Mouse (Mus musculus) testis, adult 2 months (tissue): Measurements from ENCODE around the gene Tmem189. TPM values are rescaled to one million over a fixed set of nuclear protein-coding genes. Genes with fewer than 3 reads are reported as not detected.
A peak's percentile ranks its signal among the peaks of the same experiment; 100 is the strongest.

Experiments
- H3K27ac ChIP-seq: fragments of 200-500 bp; 2 replicates; pipeline ENCODE4 v1.5.1; 2012; ENCODE audit warnings: low read depth, low read length; ENCODE audit not compliant: control insufficient read depth, insufficient read depth
- H3K27me3 ChIP-seq: fragments of 200-500 bp; 2 replicates; pipeline ENCODE4 v1.6.1; 2012; ENCODE audit warnings: mild to moderate bottlenecking, low read length, moderate library complexity; ENCODE audit not compliant: control insufficient read depth, insufficient read depth
- H3K36me3 ChIP-seq: fragments of 200-500 bp; 2 replicates; pipeline ENCODE4 v1.6.1; 2012; ENCODE audit warnings: mild to moderate bottlenecking, low read length; ENCODE audit not compliant: control insufficient read depth, insufficient read depth
- H3K4me1 ChIP-seq: fragments of 200-500 bp; 2 replicates; pipeline ENCODE4 v1.6.1; 2012; ENCODE audit warnings: low read length; ENCODE audit not compliant: control insufficient read depth, insufficient read depth
- H3K4me3 ChIP-seq: fragments of 200-500 bp; 2 replicates; pipeline ENCODE4 v1.5.1; 2012; ENCODE audit warnings: low read depth, mild to moderate bottlenecking, low read length, moderate library complexity, mixed read lengths; ENCODE audit not compliant: control insufficient read depth
- CTCF ChIP-seq: fragments of 200-500 bp; IDR thresholded peaks from 2 replicates; pipeline ENCODE4 v1.5.1; 2012; ENCODE audit warnings: low read depth, mild to moderate bottlenecking, inconsistent platforms, low read length, moderate library complexity; ENCODE audit not compliant: control insufficient read depth, insufficient read depth, insufficient replicate concordance
- POLR2A ChIP-seq: fragments of 200-500 bp; IDR thresholded peaks from 2 replicates; pipeline ENCODE4 v1.6.1; 2012; ENCODE audit warnings: low read depth, mild to moderate bottlenecking, inconsistent platforms, low read length, moderate library complexity; ENCODE audit not compliant: control insufficient read depth
- polyA plus RNA-seq: library from polyadenylated mRNA; depleted of rRNA; stranded (reverse); fragments of >200 nt; gene quantifications from 2 replicates; pipeline ENCODE4 v1.2.3, GENCODE M21; 2012

Gene Tmem189
- polyA plus RNA-seq, 1 experiment: 97.4 TPM

- Histone ChIP-seq H3K36me3 (no peaks in the 10 kb centered on the region), H3K27me3 (no peaks in the 10 kb centered on the region), H3K4me1 (peaks cover 14% of the 10 kb centered on the region), H3K27ac (no peak overlapping the region), H3K4me3 (no peak overlapping the region)
- TF ChIP-seq CTCF: no peak
- TF ChIP-seq POLR2A: no peak
These were observed 2.4 kb upstream of the Tmem189 start for GRCm38 (mm10) chr2:167691871-167692661.

GRCm38 (mm10) chr2:167691410-167691809 lies 1.8 kb upstream of the Tmem189 start:
- Histone ChIP-seq H3K4me1 (peaks cover 14% of the 10 kb centered on the region), H3K27me3 (no peaks in the 10 kb centered on the region), H3K36me3 (no peaks in the 10 kb centered on the region), H3K4me3 (no peak overlapping the region), H3K27ac (no peak overlapping the region)
- TF ChIP-seq CTCF (no peak), POLR2A (no peak)

DNA sequence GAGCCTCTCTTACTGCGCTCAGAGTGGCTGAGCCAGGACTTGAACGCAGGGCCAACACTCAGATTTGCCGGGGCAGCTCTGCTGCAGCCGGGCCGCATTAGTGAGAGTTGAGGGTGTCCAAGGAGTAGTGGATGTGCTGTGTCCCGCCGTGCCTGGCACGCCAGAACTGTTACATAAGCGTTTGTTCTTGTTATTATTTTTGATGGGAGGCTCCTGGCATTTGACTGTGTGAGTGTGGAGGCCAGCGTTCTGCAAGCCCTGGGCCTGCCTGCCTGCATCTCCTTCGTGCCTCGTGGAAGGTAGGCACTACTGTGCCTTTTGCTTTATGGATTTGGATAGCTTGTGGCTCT lies 1.3 kb upstream of the Tmem189 start:
- no peak overlapping the region for H3K27ac ChIP-seq
- TF ChIP-seq CTCF: no peak
- TF ChIP-seq POLR2A: no peak
- peak overlapping the region; percentile 63 for H3K4me3 ChIP-seq

DNA sequence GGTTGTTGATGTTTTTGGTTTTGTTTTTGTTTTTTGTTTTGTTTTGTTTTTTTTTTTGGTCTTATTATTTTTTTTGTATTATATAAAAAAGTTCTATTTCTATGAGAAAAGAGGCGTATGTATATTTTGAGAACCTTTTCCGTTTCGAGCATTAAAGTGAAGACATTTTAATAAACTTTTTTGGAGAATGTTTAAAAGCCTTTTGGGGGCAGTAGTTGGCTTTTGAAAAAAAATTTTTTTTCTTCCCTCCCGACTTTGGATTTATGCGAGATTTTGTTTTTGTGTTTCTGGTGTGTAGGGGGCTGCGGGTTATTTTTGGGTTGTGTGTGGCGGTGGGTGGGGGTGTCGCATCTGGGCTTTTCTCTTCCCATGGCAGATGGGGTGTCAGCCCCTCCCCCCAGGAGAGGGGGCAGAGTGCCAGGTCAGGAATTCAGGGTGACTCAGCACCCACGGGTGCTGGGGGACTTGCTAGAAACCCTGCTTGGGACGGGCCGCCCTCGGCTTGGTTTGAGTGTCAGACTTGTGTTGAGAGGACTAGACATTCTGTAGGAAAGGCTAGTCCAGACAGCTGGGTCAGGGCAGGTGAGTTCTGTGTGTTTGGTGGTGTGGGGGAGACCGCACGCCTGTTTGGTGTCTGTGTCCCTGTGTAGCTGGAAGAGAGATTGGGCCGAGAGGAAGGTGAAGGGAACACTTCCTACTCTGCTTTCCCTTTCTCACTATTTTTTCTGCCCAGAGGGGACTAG lies 768 bp upstream of the Tmem189 start:
- Histone ChIP-seq H3K36me3 (no peaks in the 10 kb centered on the region), H3K4me1 (peaks cover 14% of the 10 kb centered on the region), H3K27ac (no peak overlapping the region), H3K4me3 (peak overlapping the region; percentile 88), H3K27me3 (no peaks in the 10 kb centered on the region)
- TF ChIP-seq POLR2A: no peak
- TF ChIP-seq CTCF: no peak

More for the DNA sequence above, 1.3 kb upstream of the Tmem189 start:
- Histone ChIP-seq H3K4me1 (peaks cover 14% of the 10 kb centered on the region), H3K27me3 (no peaks in the 10 kb centered on the region), H3K36me3 (no peaks in the 10 kb centered on the region)

GRCm38 (mm10) chr2:167688498-167689451 lies 847 bp downstream of the Tmem189 start, which contains the start of gene Cebpb:
Cebpb (plus strand) TSS chr2:167688915.
- Histone ChIP-seq H3K27me3 (no peaks in the 10 kb centered on the region), H3K27ac (peak within 1 kb of the TSS; percentile 46), H3K4me1 (peaks cover 14% of the 10 kb centered on the region), H3K4me3 (peak within 1 kb of the TSS; percentile 88), H3K36me3 (no peaks in the 10 kb centered on the region)
- TF ChIP-seq POLR2A: peak; percentile 59
- peak; percentile 25; the same call in 1 of the 2 replicates for TF ChIP-seq CTCF

- Histone ChIP-seq H3K27me3 (no peaks in the 10 kb centered on the region), H3K27ac (no peak overlapping the region), H3K36me3 (no peaks in the 10 kb centered on the region), H3K4me3 (no peak overlapping the region), H3K4me1 (peaks cover 14% of the 10 kb centered on the region)
- TF ChIP-seq POLR2A (no peak), CTCF (no peak)
These were observed 1.5 kb downstream of the Tmem189 start for GRCm38 (mm10) chr2:167688126-167688497.
